Mouse (Mus musculus) ES-CJ7 (cell line): ENCODE results near the gene Spint5.

Experiments
- DNase-seq: peaks from one replicate; pipeline ENCODE4 v3.0.0; 2011; ENCODE audit warnings: low read depth, low spot score

Spint5 gene

DNA sequence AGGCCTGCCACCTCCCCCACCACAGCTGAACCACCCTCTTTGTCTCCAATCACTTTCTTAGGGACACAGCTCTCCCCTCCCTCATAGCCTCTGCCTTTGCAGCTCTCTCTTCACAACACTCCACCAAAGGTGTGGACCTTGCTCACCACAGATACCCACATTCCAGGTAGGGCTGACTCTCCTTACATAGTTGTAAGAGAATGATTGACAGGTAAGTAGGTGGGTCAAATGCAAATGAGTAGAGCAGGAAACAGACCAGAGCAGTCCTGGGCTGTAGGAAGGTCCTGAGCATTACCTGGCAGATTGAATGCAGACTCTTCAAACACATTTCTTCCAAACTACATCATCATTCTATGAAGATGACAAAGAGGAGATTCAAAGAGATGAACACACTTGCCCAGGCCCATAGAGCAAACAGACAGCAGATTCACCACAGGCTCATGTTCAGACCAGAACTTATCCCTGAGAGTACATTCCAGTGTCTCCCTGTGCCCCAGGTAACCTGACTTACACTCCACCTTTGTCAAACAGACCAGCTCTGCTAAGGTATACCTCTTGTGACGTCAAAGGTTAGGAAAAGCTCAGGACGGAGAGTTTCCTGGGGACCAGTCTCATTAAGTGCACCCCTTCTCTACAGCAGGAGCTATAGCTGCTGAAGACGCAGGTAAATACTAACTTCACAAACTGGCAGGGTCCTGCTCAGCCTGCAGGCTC lies 22.4 kb downstream of the Spint5 start:
- DNase-seq: peak; percentile 21

DNA sequence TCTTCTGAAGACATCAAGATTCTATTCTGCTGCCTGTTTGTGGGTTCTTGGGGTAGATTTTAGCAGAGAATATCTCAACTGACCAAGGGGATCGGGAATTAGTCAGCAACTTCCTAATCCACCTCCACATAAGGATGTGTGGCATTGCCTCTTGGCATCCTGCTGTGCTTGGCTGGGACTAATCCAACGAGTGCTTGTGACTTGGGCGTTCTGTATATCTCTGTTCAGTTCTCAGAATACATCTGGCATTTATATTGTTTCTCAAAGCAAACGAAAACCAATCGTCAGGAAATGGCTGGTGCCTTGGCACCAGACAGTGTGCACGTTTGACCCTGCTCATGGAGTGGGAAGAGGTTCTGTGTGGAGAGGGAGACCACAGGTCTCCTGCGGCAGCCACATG lies 24.8 kb downstream of the Spint5 start:
- no peak for DNase-seq

DNA sequence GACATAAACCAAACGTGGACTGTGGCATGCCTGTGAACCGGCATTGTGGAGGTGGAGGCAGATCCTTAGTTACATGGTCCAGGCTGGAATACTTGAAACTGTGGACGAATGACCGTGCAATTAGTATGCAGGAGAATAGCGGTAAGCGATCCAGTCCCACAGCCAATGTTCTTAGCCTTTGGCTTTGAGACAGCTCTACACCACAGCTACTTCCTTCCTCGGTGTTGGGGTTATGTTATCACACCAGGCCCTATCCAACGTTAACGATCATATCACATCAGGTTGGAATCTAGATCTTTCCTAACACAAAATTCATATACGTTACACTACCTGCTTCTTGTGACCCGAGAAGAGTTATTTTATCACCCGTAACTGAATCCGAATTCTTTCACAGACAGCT lies 29.9 kb downstream of the Spint5 start:
- no peak for DNase-seq

DNA sequence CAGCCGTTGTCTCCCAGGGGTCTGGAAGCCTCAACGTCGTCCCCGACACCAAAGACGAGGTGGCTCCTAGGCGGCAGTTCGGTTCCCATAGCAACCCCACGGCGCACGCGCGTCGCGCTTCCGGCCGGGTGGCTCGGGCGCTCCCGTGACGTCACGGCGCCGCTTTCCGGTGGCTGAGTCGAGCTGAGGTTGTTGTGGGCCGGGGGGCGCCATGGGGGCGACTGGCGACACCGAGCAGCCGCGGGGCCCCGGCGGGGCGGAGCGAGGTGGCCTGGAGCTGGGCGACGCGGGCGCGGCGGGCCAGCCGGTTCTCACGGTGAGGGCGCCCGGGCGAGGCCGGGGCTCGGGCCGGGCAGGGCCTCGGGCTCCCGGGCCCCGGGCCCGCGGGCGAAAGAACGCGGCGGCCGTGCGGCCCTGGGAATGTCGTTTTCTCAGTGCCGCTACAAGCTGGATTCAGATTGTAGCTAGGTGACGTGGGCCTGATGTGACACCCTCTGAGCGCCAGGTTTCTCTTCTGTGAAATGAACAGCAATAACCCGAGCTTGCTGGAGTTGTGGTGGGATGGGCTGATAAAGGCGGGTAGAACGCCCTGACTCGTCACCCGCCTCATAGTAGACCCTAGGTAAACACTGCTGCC lies 30.9 kb downstream of the Spint5 start, which contains the start of the genes Wfdc3 and Dnttip1:
Gene Wfdc3, minus strand, starts transcription at position 89 of the 637 bp plus-strand sequence.
Gene Dnttip1, plus strand, starts transcription at position 141 of the 637 bp plus-strand sequence.
- peak; percentile 90 for DNase-seq

DNA sequence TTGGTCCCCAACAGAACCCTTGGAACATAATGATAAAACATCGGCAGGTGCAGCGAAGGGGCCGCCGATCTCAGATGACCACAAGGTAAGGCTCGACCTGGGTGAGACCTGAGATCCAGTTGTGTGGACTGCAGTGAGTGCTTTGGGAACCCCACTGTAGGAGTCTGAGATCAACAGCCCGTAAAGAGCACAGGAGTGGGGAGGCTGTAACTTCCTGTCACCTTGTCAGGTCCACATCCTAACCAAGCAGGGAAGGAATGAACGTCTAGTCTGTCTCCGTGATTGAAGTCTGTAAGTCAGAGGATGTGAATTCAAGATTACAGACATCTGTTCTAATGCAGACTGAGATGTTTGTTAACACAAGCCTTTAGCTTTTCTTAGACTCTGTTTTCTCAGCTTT lies 31.6 kb downstream of the Spint5 start:
- DNase-seq: no peak

DNA sequence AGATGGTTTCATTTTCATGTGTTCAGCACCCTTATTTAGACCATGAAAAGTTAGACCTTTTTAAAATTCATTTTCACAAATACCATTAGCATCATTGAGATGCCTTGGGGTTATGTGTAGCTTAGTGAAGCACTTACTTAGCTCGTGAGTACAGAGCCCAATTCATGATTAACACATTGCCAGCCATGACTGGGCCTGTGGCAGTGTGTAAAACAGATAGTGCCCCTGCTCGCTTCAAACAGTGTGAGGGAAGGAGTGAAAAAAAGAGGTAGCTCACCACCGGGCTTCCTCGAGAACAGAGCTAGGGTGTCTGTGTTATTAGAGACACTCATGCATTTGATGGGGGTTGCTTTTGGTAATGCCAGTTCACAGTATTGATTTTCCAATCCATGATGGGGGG lies 33.1 kb downstream of the Spint5 start:
- DNase-seq: no peak

DNA sequence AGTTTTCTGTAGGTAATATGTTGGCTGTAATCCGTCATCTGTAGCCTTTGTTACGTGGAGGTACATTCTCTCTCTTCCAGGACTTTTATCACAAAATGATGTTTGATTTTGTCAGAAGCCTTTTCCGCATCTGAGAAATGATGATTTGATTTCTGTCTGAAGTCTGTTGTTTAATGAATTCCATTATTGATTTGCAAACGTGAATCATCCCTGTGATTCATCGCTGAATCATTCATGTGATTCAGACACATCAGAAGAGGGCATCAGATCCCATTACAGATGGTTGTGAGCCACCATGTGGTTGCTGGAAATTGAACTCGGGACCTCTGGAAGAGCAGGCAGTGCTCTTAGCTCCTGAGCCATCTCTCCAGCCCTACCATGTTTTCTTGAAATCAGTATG lies 33.9 kb downstream of the Spint5 start:
- DNase-seq: no peak

DNA sequence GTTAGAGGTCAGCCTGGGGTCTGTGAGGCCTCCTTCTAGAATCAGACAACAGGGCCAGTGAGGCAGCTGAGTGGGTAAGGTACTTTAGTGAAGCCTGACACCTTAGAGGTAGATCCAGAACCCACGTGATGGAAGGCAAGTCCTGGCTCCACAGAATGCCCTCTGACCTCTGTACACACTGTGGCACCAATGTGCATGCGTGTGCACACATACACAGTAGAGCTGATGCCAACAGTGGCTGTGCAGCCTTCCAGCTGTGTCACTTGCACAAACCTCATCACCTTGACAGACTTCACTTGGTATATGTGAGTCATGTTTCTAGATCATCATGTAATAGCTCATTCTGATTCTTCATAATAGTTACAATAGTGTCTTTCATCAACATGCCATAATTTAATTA lies 37.3 kb downstream of the Spint5 start:
- no peak for DNase-seq

DNA sequence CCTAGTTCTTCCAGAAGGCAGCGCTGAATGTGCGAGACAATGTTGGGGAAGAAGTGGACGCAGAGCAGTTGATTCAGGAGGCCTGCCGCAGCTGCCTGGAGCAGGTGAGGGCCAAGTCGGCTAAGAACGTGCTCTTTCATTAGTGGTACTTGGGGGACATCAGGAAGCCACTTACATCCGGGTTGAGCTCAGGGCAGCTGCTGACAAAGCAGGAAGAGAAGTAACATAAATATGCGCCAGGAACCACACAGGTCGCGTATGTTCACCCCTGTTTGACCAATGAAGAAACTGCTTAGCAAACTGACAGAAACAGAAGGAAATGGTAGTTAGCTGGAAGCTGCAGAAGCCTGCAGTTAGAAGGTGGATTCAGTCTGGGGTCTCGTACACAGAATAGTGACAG lies 39.0 kb downstream of the Spint5 start:
- DNase-seq: no peak

DNA sequence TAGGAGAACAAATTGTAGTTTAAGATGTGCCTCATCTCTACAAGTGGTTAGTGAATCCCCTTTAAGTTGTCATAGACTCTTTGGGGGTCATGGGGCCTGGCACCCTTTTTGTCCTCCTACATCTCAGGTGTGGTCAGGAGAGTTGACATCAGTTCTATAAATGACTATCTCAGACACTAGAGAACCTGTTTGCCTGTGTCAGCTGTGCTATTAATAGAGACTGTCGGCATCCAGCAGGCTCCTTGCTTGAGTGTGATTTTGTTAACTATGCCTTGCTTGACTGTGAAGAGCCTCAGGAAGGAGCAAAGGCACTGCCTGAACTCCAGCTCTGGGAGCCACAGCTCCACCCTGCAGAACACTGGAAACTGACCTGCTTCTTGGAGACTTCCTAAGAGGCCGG lies 39.7 kb downstream of the Spint5 start:
- DNase-seq: no peak

DNA sequence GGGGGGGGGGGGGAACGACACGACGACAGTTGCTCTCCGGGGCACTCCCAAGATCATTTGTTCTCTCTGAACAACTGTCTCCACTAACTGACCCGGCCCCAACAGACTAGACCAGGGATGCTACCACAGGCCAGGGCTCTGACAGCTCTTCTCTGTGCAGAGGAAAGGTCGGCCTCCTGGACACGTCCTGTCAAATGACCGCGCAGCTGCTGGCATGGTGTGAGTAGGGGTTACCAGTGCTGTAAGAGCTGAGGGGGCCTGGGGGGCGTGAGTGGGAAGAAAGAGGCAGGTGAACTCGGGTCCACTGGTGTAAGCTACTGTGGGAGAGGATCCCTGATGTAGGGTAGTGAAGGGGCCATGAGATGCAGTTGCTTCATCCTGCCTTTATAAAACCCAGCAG lies 42.7 kb downstream of the Spint5 start:
- no peak for DNase-seq

DNA sequence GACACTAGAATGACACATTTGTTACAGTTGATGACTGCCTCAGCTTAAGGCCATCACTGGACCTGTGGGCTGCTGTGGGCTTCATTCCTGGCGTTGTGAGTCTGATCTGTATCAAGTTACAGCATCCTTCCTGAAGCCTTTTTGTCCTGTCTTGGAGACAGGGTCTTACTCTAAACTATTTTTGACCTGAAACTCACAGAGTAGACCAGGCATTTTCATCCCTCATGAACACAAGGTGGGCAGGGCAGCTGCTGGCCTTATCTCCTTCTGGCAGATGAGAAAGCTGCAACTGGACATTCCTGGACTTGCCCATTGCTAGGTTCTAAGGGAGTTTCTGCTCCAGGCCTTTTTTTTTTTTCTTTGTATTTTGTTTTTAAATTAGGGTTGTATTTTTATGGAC lies 43.6 kb downstream of the Spint5 start:
- no peak for DNase-seq

DNA sequence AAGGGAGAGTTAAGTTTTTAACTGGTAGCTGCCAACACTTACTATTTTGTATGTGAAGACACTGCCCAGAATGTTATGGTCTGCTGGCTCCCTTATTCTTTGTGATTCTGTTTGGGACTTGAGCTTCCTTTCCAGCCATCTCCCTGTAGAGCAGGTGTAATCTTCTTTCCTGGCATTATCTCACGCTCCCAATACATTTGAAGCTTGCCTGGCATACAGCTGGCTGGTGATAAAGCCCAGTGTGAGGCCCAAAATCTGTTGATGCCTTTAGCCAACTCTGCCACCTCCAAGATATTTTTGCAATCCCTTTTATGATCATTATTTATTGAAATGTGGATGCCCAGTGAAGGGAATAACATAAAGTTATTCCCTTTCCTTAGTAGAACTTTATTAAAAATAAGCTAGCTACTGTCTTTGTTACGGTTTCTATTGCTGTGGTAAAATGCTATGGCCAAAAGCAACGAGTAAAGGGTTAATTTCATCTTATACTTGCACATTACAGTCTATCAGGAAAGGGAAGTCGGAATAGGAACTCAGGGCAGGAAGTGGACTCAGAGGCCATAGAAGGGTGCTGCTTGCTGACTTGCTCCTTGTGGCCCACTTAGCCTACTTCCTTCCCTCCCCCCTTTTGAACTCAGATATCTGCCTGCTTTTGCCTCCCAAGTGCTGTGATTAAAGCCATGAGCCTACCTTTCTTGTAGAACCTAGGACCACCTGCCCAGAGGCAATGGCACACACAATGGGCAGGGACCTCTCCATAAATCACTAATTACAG lies 45.1 kb downstream of the Spint5 start:
- no peak for DNase-seq

DNA sequence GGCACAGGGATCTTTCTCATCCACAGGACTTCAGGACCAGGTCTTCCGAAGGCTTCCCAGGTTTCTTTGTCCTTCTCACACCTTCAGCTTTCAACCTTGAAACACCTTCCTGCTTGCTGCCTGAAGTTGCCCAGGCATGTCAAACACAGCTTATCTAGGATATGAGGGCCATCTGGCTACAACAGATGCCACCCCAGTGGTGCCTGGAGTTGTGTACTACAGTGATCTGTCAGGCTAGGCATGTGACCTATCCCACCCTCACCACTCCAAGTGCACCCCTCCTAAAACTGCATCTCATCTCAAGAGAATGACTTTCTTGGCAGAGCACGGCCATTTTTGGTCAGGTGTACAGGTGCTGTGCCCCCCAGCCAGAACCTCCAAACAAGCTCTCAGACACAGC lies 46.4 kb downstream of the Spint5 start:
- peak; percentile 45 for DNase-seq

DNA sequence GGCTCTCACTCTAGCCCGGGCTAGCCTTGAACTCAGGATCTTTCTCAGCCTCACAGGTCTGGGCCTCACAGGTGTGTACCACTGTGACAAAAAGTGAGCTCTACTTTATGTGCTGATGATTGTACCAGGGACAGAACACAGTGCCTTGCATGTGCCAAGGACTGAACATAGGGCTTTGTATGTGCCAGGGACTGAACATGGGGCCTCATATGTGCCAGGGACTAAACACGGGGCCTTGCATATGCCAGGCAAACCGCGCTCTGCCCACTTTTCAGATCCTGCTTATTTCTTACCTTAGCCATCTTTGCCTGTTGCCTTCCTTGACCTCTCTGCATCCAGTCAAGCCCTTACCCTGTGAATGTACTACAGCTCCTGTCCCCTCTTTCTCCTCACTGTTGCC lies 46.9 kb downstream of the Spint5 start:
- DNase-seq: no peak

DNA sequence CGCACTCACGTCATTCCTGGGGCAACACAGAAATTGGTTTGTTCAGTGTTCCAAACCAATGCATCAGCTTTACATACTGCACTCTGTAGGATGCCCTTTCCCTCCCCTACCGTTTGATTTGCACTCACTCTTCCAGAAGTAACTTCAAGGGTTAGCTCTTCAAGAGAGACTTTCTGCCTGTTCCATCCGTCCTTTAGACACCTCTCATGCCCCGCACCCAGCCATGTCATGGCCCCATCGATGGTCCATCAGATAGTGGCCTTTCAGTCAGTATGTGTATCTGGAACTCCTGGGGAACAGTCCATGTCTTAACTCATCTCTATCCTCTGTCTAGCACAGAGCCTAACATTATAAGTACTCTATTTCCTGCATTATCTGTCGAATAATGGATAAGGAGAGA lies 47.5 kb downstream of the Spint5 start:
- no peak for DNase-seq

DNA sequence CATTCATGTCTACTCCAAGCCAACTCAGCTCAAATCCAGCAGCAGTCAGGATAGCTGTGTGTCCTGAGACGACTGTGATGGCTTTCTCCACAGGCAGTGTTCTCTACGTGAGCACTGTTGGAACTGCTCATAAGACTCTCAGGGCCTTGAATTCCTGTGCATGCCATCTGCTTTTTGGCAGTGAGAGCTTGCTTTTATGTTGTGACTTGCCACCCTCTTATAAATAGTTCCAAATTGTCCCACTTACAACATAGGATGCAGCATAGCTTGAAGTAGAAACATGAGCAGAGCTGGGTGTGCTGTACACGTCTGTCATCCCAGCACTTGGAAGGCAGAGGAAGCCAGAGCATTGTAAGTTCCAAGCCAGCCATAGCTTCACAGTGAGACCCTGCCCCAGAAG lies 50.7 kb downstream of the Spint5 start:
- DNase-seq: no peak
